Mouse (Mus musculus): ENCODE measurements at regions not wholly inside any gene's neighbourhood (a gene's known extent, or its start where the extent isn't known, plus 50 kb on each side); places are given as distances from the start of the nearest gene placed in this dataset.

GRCm38 (mm10) chr5:7866041-7866641 is 94.1 kb upstream of the Steap4 start:
- TF ChIP-seq CTCF (IDR thresholded peaks at IDR 0.05; ENCODE audit: extremely low read depth, insufficient read depth, low read length) = no peak
- no peak for TF ChIP-seq POLR2A (IDR thresholded peaks at IDR 0.05; ENCODE audit: extremely low read depth, insufficient read depth, low read length)

All from cortical plate, adult 2 months (tissue).